Mouse (Mus musculus) fat pad, adult 2 months (tissue): ENCODE measurements around the gene Elane.

ENCODE experiments used
- DNase-seq: peaks from one replicate; pipeline ENCODE4 v3.0.0-alpha.2; 2011; ENCODE audit warnings: low read depth, low spot score; ENCODE audit errors: extremely low read depth

Gene Elane

DNA sequence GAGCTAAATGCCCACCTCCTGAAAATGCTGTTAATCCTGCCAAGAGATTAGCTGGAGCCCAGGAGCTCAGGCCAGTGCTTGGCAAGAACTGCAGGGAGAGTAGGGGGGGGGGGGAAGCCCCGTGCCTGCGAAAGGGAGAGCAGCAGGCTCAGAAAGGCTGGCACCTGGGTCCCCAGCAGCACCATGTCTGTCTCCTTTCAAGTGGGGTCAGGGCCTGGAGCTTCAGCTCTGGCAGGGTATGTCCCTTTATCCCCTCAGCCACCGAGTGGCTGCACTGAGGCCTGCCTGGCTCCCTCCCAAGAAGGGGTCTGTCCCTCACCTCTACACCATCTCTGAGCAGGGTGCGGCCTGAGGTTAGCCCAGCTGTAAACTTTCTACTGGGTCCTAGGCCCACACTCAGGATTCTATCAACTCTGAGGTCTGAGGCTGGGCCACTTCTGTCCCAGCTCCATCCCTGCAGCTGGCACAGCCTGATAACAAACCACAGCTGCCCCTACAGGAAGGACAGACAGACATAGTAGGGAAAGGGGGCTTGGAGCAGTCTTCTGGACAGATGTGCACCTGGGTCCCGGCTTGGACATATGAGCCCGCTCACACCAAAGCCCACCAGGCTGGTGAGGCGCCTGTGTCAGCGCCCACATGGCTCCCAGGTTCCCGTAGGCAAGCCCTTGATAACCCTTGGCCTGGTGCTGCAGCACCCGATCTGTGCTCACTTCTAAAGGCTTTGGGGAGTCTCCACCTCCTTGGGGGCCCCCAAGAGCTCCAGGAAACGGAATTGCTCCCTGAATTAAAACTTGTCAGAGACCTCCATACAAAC, 28.3 kb downstream of the Elane start:
- DNase-seq, result no peak

DNA sequence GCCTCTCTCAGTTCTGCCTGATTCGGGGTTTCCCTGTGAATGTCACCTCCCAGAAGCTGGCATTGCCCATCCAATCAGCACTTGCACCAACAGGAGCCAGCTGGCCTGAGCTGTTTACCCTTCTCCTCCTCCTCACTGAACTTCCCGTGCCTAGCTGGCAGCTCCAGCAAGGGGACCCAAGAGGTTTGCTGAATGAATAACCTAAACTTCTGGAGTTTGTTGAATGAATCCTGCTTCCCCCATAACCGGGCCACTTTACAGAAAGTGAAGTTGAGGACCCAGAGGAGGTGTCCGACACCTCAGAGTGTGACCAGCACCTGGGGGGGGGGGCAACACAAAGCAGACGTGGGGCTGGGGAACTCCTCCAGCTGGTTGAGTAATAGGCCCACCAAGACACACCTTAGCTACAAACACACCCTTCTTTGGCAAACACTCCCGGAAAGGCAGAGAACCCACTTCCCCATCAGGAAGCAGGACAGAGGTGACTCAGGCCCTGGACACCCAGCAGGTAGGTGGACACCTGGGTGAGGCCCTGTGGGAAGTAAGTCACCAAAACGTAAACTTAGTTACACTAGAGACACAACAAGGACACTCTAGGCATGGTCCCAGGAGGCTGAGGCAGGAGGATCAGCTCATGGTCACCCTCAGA, 29.0 kb downstream of the Elane start:
- DNase-seq, result no peak

- DNase-seq, result no peak
Observed at GRCm38 (mm10) chr10:79916081-79916480, 30.0 kb downstream of the Elane start.

- DNase-seq, result no peak
Observed at GRCm38 (mm10) chr10:79916808-79917531, 30.9 kb downstream of the Elane start, which contains the start of gene Kiss1r. Gene Kiss1r (plus strand): TSS chr10:79916971.

GRCm38 (mm10) chr10:79917532-79918100, 31.6 kb downstream of the Elane start:
- no peak for DNase-seq

DNA sequence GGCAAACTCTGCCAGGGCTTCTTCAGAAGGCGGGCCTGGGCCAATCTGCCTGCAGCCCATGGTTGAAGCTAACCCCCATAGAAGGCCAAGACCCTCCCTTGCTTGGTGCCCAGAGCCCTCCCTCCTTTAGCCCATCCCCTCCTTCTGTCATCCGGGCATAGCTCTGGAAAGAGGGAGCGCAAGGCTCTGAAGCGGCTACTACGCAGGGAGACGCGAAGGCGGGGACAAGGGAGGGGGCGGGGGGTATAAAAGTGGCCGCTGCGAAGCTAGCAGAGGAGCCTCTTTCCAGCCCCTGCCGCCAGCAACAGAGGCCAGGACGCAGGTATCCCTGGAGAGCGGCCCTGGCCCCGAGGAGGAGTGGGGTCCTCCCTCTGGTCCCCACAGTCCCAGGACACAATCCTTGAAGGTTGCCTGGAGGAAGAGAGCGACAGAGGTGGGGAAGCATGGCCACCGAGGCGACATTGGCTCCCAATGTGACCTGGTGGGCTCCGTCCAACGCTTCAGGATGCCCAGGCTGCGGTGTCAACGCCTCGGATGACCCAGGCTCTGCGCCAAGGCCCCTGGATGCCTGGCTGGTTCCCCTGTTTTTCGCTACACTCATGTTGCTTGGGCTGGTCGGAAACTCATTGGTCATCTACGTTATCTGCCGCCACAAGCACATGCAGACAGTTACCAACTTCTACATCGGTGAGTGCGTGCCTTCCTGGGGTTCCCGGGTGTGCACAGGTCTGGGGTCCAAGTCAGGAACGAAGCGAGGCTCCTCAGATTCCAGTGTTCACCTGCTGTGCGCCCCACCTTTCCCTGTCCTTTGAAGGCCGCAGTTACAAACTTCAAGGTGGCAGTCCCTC, 32.4 kb downstream of the Elane start:
- DNase-seq, result no peak

- no peak for DNase-seq
Observed at GRCm38 (mm10) chr10:79919251-79919849, 33.3 kb downstream of the Elane start.

DNA sequence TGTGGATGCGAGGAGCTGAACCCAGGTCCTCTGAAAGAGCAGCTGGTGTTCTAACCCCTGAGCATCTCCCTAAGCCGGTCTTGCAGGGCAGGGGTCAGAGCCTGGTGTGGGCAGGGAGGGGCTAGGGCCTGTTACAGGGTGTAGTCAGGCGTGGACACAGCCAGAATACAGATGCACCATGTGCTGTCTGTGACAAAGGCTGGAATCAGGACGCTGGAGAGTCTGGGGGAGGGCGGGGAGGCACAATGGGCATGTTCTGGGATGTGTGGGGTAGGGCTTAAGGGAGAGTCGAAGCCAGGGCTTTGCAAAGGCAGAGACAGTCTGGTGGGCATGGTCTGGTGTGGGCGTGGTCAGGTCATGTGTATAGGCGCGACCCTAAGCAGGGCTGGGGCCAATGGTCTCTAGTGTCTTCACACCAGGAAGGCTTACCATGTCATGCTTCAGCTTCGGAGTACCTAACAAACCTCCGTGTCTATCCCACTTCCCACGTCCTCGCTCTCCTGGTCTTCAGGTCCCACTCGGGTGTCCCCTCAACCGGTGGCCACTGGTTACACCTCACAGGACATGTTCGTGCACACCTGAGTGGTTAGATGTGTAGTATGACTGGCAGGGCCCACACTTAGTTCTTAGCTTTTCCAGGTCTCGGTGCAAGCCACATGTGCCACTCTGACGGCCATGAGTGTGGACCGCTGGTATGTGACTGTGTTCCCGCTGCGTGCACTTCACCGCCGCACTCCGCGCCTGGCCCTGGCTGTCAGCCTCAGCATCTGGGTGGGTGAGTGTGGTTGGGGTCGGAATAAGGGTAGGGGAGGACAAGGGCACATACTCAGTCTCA, 34.2 kb downstream of the Elane start:
- DNase-seq, result no peak

DNA sequence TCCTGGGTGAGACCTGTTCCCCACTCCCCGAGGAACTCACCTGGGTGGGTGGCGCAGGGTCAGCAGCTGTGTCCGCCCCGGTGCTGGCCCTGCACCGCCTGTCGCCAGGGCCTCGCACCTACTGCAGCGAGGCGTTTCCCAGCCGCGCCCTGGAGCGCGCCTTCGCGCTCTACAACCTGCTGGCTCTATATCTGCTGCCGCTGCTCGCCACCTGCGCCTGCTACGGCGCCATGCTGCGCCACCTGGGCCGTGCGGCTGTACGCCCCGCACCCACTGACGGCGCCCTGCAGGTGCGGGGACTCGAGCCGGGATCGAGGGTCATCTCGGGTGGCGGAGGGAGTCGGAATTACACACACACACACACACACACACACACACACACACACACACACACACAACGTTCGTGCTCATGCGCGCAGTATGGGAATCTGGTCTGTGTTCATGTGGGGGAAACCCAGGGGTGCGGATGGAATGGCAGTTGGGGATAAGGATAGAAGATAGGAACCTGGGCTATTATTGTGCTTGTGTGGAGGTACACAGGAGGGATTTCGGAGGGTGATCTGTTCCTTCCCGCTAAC, 35.0 kb downstream of the Elane start, which contains the start of gene R3hdm4:
TSS of gene R3hdm4 (minus strand) at position 251 of the 578 bp plus-strand sequence.
- no peak for DNase-seq

DNA sequence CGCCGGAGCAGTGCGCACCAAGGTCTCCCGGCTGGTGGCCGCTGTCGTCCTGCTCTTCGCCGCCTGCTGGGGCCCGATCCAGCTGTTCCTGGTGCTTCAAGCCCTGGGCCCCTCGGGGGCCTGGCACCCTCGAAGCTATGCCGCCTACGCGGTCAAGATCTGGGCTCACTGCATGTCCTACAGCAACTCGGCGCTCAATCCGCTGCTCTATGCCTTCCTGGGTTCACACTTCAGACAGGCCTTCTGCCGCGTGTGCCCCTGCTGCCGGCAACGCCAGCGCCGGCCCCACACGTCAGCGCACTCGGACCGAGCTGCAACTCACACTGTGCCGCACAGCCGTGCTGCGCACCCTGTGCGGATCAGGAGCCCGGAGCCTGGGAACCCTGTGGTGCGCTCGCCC, 35.5 kb downstream of the Elane start:
- DNase-seq, result no peak

DNA sequence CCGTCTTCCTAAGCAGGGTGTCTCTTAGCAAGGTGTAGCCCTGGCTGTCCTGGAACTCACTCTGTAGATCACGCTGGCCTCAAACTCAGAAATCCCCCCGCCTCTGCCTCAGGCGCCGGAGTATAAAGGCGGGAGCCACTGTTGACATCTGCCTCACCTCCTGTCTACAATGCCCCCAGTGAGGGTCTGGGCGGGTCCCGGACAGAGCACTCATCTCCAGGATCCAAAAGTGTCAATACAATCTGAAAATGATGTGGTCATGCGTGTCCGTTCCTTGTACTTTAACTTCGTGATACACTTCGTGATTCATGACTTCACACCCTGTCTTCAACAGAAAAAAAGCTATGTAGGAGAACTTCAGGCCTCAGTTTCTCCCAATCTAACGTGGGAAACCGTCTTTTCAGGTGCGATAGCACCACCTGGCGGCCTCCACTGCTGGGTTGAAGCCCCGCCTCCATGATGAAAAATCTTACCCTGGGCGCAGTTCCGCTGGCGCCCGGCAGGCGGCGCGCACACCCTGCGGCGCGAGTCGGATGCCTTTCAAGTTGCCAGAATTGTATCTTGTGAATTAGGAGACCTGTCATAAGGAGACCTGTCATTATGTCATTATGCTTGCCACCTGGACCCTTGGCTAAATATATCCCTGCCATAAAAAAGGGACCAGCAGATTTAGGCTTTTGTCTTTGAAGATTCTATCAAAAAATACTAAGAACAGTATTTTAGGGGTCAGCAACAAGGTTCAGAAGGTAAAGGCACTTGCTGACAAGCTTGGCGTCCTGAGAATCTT, 39.1 kb downstream of the Elane start:
- no peak for DNase-seq

GRCm38 (mm10) chr10:79925785-79926490, 39.9 kb downstream of the Elane start:
- DNase-seq, result no peak

GRCm38 (mm10) chr10:79926491-79927323, 40.7 kb downstream of the Elane start, which contains the start of gene Arid3a:
Gene Arid3a (plus strand): TSS chr10:79927043.
- no peak for DNase-seq

DNA sequence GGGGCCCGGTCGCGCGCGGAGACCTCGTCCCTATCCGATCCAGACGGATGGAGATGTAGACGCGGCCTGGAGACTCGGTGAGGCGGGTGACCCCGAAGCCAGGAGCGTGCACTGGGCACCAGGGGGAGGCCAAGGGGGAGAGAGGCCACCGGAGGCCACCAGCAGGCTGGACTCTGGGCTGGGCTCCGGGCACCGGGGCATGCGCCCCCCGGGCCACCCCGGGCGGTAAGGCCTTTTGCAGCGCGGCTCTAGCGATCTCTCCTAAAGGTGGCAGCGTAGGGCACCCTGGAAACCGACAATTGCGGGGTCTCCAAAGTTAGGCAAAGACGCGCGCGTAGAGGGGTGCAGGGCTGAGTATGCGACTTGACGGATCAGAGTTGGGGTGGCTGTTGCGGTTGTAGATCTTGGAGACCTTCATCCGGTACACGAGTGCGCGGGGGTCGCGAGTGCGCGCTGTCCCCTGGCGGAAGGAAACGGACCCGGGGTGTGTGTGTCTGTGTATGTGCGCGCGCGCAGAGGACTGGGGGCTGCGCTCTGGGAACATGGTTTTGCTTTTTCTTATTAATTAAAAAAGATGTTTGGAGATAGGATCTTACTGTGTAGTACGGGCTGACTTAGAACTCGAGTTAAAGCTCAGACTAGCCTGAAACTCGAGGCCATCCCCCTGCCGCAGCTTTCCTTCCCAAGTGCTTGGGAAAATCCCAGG, 41.4 kb downstream of the Elane start:
- no peak for DNase-seq

DNA sequence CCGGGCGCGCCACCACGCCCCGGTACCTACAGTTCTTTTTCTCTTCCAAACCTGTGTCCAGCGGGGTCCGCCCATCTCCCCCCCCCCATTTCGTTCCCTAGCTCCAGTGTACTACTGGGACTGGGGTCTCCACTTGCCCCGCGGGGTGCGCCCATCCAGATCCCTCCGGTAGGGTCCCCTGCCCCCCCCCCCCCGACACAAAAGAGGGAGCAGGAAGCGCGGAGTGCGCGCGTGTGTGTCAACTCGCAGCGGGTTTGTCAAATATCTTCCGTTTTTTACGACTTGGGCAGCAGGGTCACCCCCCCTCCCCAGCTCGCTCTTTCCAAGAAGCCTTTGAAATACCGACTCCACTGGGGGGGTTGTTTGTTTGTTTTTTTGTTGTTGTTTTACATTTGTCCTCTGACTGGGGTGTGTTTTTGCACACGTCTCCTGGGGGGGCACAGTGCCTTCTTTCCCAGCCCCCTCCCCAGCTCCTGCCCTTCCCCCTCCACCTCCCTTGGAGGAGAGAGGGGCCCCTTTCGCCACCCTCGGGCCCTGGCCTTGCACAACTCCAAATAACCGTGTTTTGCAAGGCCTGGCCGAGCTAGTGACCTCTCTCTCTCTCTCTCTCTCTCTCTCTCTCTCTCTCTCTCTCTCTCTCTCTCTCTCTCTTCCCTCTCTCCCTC, 42.1 kb downstream of the Elane start:
- no peak for DNase-seq
